Mouse (Mus musculus) olfactory bulb, adult 2 months (tissue): ENCODE results near the gene Bcl9l. TPM values are rescaled to one million over a fixed set of nuclear protein-coding genes. Genes with fewer than 3 reads are reported as not detected.
A peak's percentile ranks its signal among the peaks of the same experiment; 100 is the strongest.

ENCODE experiments used
- H3K27ac ChIP-seq: fragments of 200-500 bp; 2 replicates; pipeline ENCODE4 v1.5.1; 2012; ENCODE audit warnings: low read depth, low read length; ENCODE audit not compliant: insufficient read depth
- H3K4me1 ChIP-seq: fragments of 200-500 bp; 2 replicates; pipeline ENCODE4 v1.6.1; 2012; ENCODE audit warnings: low read length; ENCODE audit not compliant: control insufficient read depth, insufficient read depth
- H3K4me3 ChIP-seq: fragments of 200-500 bp; 2 replicates; pipeline ENCODE4 v1.5.1; 2012; ENCODE audit warnings: mild to moderate bottlenecking, low read depth, low read length, moderate library complexity; ENCODE audit not compliant: insufficient read depth
- CTCF ChIP-seq: fragments of 200-500 bp; IDR thresholded peaks from 2 replicates; pipeline ENCODE4 v1.5.1; 2012; ENCODE audit warnings: low read depth, mild to moderate bottlenecking, low read length, moderate library complexity; ENCODE audit not compliant: insufficient read depth
- POLR2A ChIP-seq: fragments of 200-500 bp; IDR thresholded peaks from 2 replicates; pipeline ENCODE4 v1.6.1; 2012; ENCODE audit warnings: mild to moderate bottlenecking, low read depth, low read length, moderate library complexity; ENCODE audit not compliant: insufficient read depth
- WGBS: fragments of 180-500 bp; shearing (Covaris S2); methylation state at CpG from one replicate; pipeline ENCODE4 v1.1.7; 2018; 5-methylcytosine and 5-hydroxymethylcytosine counted together
- polyA plus RNA-seq: library from polyadenylated mRNA; stranded (reverse); fragments of >200 nt; gene quantifications from 2 replicates; pipeline ENCODE4 v1.2.4, GENCODE M21; 2012; ENCODE audit warnings: low replicate concordance; ENCODE audit not compliant: missing spikeins, insufficient read depth, insufficient read length

Gene Bcl9l
- polyA plus RNA-seq, 1 experiment: not detected

- Histone ChIP-seq H3K4me3 (no peak overlapping the region), H3K27ac (no peak overlapping the region), H3K4me1 (peaks cover 3% of the 10 kb centered on the region; the same call in 1 of the 2 replicates)
- no peak for TF ChIP-seq CTCF
- no peak for TF ChIP-seq POLR2A
- WGBS: 73% methylated on average over 7 of the region's 7 CpGs
Measured at GRCm38 (mm10) chr9:44468224-44468623, 14.4 kb upstream of the Bcl9l start.

- Histone ChIP-seq H3K4me1 (peaks cover 3% of the 10 kb centered on the region; the same call in 1 of the 2 replicates), H3K4me3 (no peak overlapping the region), H3K27ac (no peak overlapping the region)
- WGBS: 48% methylated on average over 2 of the region's 2 CpGs
- no peak for TF ChIP-seq CTCF
- no peak for TF ChIP-seq POLR2A
Measured at GRCm38 (mm10) chr9:44468800-44469199, 13.8 kb upstream of the Bcl9l start.

GRCm38 (mm10) chr9:44473184-44473583 lies 9.4 kb upstream of the Bcl9l start:
- Histone ChIP-seq H3K4me1 (peaks cover 8% of the 10 kb centered on the region), H3K27ac (no peak overlapping the region), H3K4me3 (no peak overlapping the region)
- 66% methylated on average over 3 of the region's 3 CpGs for WGBS
- no peak for TF ChIP-seq CTCF
- no peak for TF ChIP-seq POLR2A

DNA sequence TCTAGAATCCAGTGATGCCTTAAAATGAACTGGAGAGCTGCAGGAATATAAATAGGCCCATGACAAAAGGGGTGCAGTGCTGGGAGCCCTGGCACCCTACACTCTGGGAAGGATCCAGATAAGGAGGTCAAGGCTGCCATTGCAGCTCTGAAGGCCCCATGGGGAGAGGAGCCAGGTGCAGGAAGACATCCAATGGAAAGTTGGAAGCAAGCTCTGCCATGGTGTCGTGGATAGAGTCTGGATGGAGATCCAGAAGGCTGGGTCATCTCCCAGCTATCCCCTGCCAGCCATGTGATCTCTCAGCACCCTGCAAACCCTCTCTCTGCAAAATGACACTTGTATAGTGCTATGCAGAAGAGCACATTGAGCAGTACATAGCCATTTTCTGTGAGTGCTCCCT lies 8.3 kb upstream of the Bcl9l start:
- H3K4me1 ChIP-seq: peaks cover 5% of the 10 kb centered on the region
- WGBS: 23% methylated on average over 1 of the region's 1 CpGs
- H3K4me3 ChIP-seq: no peak overlapping the region
- no peak for TF ChIP-seq CTCF
- no peak for TF ChIP-seq POLR2A
- no peak overlapping the region for H3K27ac ChIP-seq

GRCm38 (mm10) chr9:44475936-44476335 lies 6.7 kb upstream of the Bcl9l start:
- H3K27ac ChIP-seq: no peak overlapping the region
- H3K4me3 ChIP-seq: no peak overlapping the region
- 99% methylated on average over 3 of the region's 3 CpGs for WGBS
- no peak for TF ChIP-seq POLR2A
- TF ChIP-seq CTCF: no peak
- H3K4me1 ChIP-seq: peaks cover 7% of the 10 kb centered on the region

- WGBS: 15% methylated on average over 24 of the region's 24 CpGs
- no peak for TF ChIP-seq POLR2A
- TF ChIP-seq CTCF: peak; percentile 42; the same call in 1 of the 2 replicates
- Histone ChIP-seq H3K4me3 (peak overlapping the region; percentile 95), H3K27ac (no peak overlapping the region; the same call in 1 of the 2 replicates), H3K4me1 (peaks cover 10% of the 10 kb centered on the region)
Measured at GRCm38 (mm10) chr9:44477339-44478228, 5.0 kb upstream of the Bcl9l start.

- TF ChIP-seq CTCF (no peak), POLR2A (no peak)
- Histone ChIP-seq H3K4me1 (peaks cover 10% of the 10 kb centered on the region), H3K4me3 (peak overlapping the region; percentile 95), H3K27ac (peak overlapping the region; percentile 55)
- WGBS: 0% methylated on average over 24 of the region's 27 CpGs
Measured at GRCm38 (mm10) chr9:44478229-44478921, 4.2 kb upstream of the Bcl9l start.

GRCm38 (mm10) chr9:44478959-44479605 lies 3.5 kb upstream of the Bcl9l start:
- whole genome bisulfite sequencing: under 1% methylated on average over 29 of the region's 29 CpGs
- TF ChIP-seq POLR2A (no peak), CTCF (no peak)
- H3K4me3 ChIP-seq: peak overlapping the region; percentile 95
- H3K4me1 ChIP-seq: peaks cover 10% of the 10 kb centered on the region
- H3K27ac ChIP-seq: peak overlapping the region; percentile 93
